Mouse (Mus musculus) small intestine, adult 2 months (tissue): ENCODE results near the gene Dusp10.

Source experiments
- CTCF ChIP-seq: fragments of 200-500 bp; IDR thresholded peaks from 2 replicates; pipeline ENCODE4 v1.5.1; 2012; ENCODE audit warnings: low read depth, mild to moderate bottlenecking, control low read depth, inconsistent platforms, low read length, moderate library complexity, mixed read lengths; ENCODE audit not compliant: insufficient replicate concordance, insufficient read length; ENCODE audit errors: extremely low read depth
- POLR2A ChIP-seq: fragments of 200-500 bp; IDR thresholded peaks from 2 replicates; pipeline ENCODE4 v1.6.1; 2012; ENCODE audit warnings: low read depth, mild to moderate bottlenecking, control low read depth, inconsistent platforms, low read length, moderate library complexity

- TF ChIP-seq CTCF (no peak), POLR2A (no peak)
Measured at GRCm38 (mm10) chr1:183987711-183988245, 25.3 kb upstream of the Dusp10 start.
